Mouse (Mus musculus) ES-Bruce4 (cell line): ENCODE data around the gene Arfgef3. TPM values are rescaled to one million over a fixed set of nuclear protein-coding genes. Genes with fewer than 3 reads are reported as not detected.
"Not testable (repeated sequence)": the region's sequence is repeated elsewhere in the genome, so short reads cannot be mapped to it uniquely, and the experiment has no call there.

Source experiments
- H3K27ac ChIP-seq: 2 replicates; pipeline ENCODE4 v1.5.1; 2012; ENCODE audit warnings: low read length, inconsistent platforms; ENCODE audit not compliant: insufficient read depth
- H3K27me3 ChIP-seq: 2 replicates; pipeline ENCODE4 v1.6.1; 2012; ENCODE audit warnings: mild to moderate bottlenecking, low read length, inconsistent platforms; ENCODE audit not compliant: control insufficient read depth, poor library complexity, insufficient read depth, severe bottlenecking
- H3K36me3 ChIP-seq: 2 replicates; pipeline ENCODE4 v1.6.1; 2012; ENCODE audit warnings: inconsistent platforms, mild to moderate bottlenecking, low read length, moderate library complexity; ENCODE audit not compliant: control insufficient read depth, poor library complexity, insufficient read depth, severe bottlenecking
- H3K4me1 ChIP-seq: one replicate; pipeline ENCODE4 v1.8.1; 2011; ENCODE audit warnings: low read length; ENCODE audit not compliant: control insufficient read depth, insufficient read depth
- H3K4me3 ChIP-seq: 2 replicates; pipeline ENCODE4 v1.5.1; 2011; ENCODE audit warnings: low read depth, mild to moderate bottlenecking, low read length
- H3K9ac ChIP-seq: 2 replicates; pipeline ENCODE4 v1.6.1; 2012; ENCODE audit warnings: low read depth, mild to moderate bottlenecking, inconsistent platforms; ENCODE audit not compliant: poor library complexity, severe bottlenecking
- H3K9me3 ChIP-seq: replicated peaks from 2 replicates; pipeline ENCODE4 v1.6.1; 2012; ENCODE audit warnings: mild to moderate bottlenecking, low read length, inconsistent platforms; ENCODE audit not compliant: control insufficient read depth, poor library complexity, insufficient read depth, severe bottlenecking
- CTCF ChIP-seq: IDR thresholded peaks from one replicate; pipeline ENCODE4 v1.8.1; 2011; ENCODE audit warnings: low read depth, low read length
- EP300 ChIP-seq: IDR thresholded peaks from 2 replicates; pipeline ENCODE4 v1.6.1; 2011; ENCODE audit warnings: low read depth, low read length; ENCODE audit not compliant: insufficient read depth
- POLR2A ChIP-seq: IDR thresholded peaks from one replicate; pipeline ENCODE4 v1.8.1; 2011; ENCODE audit warnings: low read length; ENCODE audit not compliant: insufficient read depth
- polyA plus RNA-seq: library from polyadenylated mRNA; stranded (reverse); fragments of >200 nt; gene quantifications from 2 replicates; pipeline ENCODE4 v1.2.4, GENCODE M21; 2011; ENCODE audit warnings: low read depth; ENCODE audit not compliant: missing spikeins, insufficient read depth, insufficient read length

Gene Arfgef3
- polyA plus RNA-seq, 1 experiment, result 5.0 TPM

DNA sequence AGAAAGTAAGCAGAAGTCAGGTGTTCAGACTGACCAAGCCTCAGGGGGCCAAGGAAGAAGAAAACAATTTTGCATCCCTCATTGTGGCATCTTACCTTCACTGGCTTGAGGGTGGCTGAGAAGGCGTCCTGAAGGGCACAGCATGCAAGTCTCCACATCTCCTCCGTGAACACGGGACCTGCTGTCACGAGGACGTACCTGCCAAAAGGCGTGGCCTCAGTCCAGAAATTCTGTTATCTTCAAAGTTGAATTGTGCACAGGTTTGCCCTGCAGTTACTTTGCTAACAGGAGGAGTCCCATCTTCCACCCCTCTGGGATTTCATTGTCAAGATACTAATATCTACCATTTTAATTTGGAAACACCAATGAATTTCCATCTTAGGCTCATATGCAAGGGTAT lies 146.1 kb downstream of the Arfgef3 start:
- TF ChIP-seq POLR2A, result no peak
- no peaks in the 10 kb centered on the region for H3K9me3 ChIP-seq

DNA sequence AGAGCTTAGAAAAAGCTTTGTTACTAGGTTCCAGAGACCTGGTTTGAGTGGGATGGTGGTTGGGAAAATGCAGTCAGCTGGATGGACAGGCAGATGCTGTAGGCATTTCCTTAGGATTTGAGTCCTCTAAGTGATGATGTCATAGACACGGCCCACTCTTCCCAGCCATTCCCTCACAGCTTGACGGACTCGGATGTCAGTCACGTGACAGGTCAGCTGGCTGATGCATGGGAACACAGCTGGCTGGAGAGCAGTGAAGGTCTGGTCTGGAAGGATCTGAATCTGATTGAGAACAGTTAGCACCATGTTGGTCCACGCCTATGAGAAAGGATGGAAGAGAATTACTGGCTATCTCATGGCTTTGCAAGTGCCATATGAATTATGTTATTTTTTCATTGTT lies 154.3 kb downstream of the Arfgef3 start:
- no peaks in the 10 kb centered on the region for H3K36me3 ChIP-seq
- H3K4me1 ChIP-seq, result no peaks in the 10 kb centered on the region
- H3K4me3 ChIP-seq, result no peak overlapping the region
- no peaks in the 10 kb centered on the region for H3K9me3 ChIP-seq
- TF ChIP-seq EP300, result no peak
- no peak for TF ChIP-seq CTCF
- TF ChIP-seq POLR2A, result no peak
- no peaks in the 10 kb centered on the region for H3K27me3 ChIP-seq
- H3K9ac ChIP-seq, result no peak overlapping the region
- no peak overlapping the region for H3K27ac ChIP-seq

More for the DNA sequence above, 146.1 kb downstream of the Arfgef3 start:
- H3K27me3 ChIP-seq, result no peaks in the 10 kb centered on the region
- H3K9ac ChIP-seq, result no peak overlapping the region
- no peaks in the 10 kb centered on the region for H3K4me1 ChIP-seq
- no peaks in the 10 kb centered on the region for H3K36me3 ChIP-seq
- H3K4me3 ChIP-seq, result no peak overlapping the region
- no peak overlapping the region for H3K27ac ChIP-seq

- Histone ChIP-seq H3K27me3 (no peaks in the 10 kb centered on the region), H3K27ac (no peak overlapping the region), H3K36me3 (no peaks in the 10 kb centered on the region), H3K9me3 (no peaks in the 10 kb centered on the region), H3K4me3 (no peak overlapping the region), H3K9ac (no peak overlapping the region), H3K4me1 (no peaks in the 10 kb centered on the region)
- TF ChIP-seq POLR2A (no peak), EP300 (peak; percentile 74), CTCF (no peak)
Measured at GRCm38 (mm10) chr10:18584188-18584587, 159.6 kb downstream of the Arfgef3 start.

DNA sequence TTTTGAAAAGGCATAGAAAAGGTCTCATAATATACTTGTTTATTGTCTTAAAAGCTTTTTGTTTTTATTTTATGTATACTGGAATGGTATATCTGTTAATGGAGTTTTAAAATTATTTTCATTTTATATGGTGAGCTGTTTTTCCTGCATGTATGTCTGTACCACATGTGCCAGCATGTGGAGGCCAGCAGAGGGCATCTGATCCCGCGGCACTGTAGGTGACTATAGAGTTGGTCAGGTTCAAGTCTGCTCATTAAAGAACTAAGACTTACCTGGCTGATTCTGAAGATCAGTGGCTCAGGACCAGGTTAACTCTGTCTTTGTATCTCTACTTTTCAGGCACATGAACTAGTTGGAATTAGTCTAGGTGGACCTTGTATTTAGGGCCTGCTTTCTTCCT lies 171.2 kb downstream of the Arfgef3 start:
- no peaks in the 10 kb centered on the region for H3K36me3 ChIP-seq
- no peak overlapping the region for H3K4me3 ChIP-seq
- H3K27ac ChIP-seq, result no peak overlapping the region
- TF ChIP-seq POLR2A, result no peak
- no peak for TF ChIP-seq EP300
- TF ChIP-seq CTCF, result peak; percentile 75
- H3K27me3 ChIP-seq, result no peaks in the 10 kb centered on the region
- no peak overlapping the region for H3K9ac ChIP-seq
- no peaks in the 10 kb centered on the region for H3K4me1 ChIP-seq
- no peaks in the 10 kb centered on the region for H3K9me3 ChIP-seq

DNA sequence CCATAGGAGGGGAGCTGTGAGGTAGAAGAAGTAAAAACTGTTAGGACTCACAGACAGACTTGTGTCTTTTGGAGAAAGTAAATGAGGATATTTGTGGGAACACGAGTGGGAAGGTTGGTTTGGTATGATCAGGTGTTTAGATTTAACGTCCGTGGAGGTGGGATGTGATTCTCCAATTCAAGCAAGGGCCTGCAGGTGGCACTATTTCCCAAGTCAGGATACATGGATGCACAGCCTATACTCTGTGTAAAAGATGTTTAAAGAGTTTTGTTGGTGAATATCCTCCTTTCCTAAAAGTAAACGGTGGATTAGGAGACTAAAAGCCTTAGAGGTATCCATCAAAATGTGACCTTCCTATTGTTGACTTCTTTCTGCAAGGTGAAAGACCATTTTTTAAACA lies 180.8 kb downstream of the Arfgef3 start:
- no peaks in the 10 kb centered on the region for H3K36me3 ChIP-seq
- H3K27me3 ChIP-seq, result no peaks in the 10 kb centered on the region
- no peak overlapping the region for H3K27ac ChIP-seq
- H3K9ac ChIP-seq, result no peak overlapping the region
- H3K4me3 ChIP-seq, result no peak overlapping the region
- TF ChIP-seq CTCF (peak; percentile 21), EP300 (no peak), POLR2A (no peak)
- H3K4me1 ChIP-seq, result no peaks in the 10 kb centered on the region
- no peaks in the 10 kb centered on the region for H3K9me3 ChIP-seq

DNA sequence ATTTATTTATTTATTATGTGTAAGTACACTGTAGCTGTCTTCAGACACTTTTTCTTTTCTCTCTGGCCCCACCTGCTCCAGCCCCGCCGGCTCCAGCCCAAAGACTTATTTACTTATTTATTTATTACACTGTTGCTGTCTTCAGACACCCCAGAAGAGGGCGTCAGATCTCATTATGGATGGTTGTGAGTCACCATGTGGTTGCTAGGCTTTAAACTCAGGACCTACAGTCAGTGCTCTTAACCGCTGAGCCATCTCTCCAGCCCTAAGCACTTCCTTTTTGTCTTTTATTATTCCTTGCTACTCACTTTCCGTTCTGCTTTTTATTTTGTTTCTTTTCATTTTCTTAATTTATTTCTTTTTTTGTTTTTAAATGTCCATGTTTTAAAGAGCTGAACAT lies 182.3 kb downstream of the Arfgef3 start:
- Histone ChIP-seq H3K36me3 (no peaks in the 10 kb centered on the region), H3K4me3 (no peak overlapping the region), H3K27me3 (no peaks in the 10 kb centered on the region), H3K9me3 (no peaks in the 10 kb centered on the region), H3K9ac (no peak overlapping the region), H3K4me1 (no peaks in the 10 kb centered on the region), H3K27ac (no peak overlapping the region)
- TF ChIP-seq EP300, result no peak
- no peak for TF ChIP-seq POLR2A
- no peak for TF ChIP-seq CTCF

- not testable (repeated sequence) for H3K9me3 ChIP-seq, H3K4me3 ChIP-seq, H3K36me3 ChIP-seq, H3K9ac ChIP-seq, H3K4me1 ChIP-seq, H3K27ac ChIP-seq, H3K27me3 ChIP-seq
Measured at GRCm38 (mm10) chr10:18559076-18559475, 184.7 kb downstream of the Arfgef3 start.
